Mouse (Mus musculus): Measurements from ENCODE around the gene Dnajc13. TPM values are rescaled to one million over a fixed set of nuclear protein-coding genes. Genes with fewer than 3 reads are reported as not detected.
A peak's percentile ranks its signal among the peaks of the same experiment; 100 is the strongest.

Dnajc13 gene
- total and polyA plus RNA-seq, 2 experiments from 2014 or later: 15.2 to 44.5 TPM

DNA sequence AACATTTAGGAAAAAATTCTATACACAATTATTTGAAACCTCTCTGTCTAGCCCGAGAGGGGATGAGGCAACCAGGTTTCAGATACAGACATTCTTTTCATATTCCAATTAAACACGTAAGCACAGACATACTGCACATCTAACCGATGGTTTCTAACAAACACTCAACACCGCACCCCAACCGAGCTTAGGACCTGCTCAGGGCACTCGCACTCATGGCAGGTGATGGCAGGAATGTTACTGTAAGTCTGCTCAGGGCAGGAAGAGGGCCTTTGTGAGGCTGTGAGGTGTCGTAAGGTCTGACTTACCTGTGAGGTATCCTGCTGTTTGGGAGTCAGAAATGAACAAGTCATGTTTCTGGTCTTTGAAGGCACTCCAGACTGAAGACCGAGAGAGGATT lies 106.2 kb downstream of the Dnajc13 start:
- TF ChIP-seq CTCF (IDR thresholded peaks at IDR 0.05; ENCODE audit: low read depth): no peak
- H3K36me3 ChIP-seq (ENCODE audit: insufficient read depth, low read length): peaks cover 91% of the 10 kb centered on the region
- H3K4me1 ChIP-seq (ENCODE audit: insufficient read depth, low read length): no peaks in the 10 kb centered on the region
- DNase-seq (ENCODE audit: low spot score) (no peak), ATAC-seq (no peak)
- no peak overlapping the region for H3K4me3 ChIP-seq (ENCODE audit: low read length)
- no peaks in the 10 kb centered on the region for H3K9me3 ChIP-seq (ENCODE audit: low read length)
- no peak overlapping the region for H3K9ac ChIP-seq (replicated peaks; ENCODE audit: low read length)
- H3K27ac ChIP-seq: no peak overlapping the region
- H3K27me3 ChIP-seq (ENCODE audit: insufficient read depth, low read length): no peaks in the 10 kb centered on the region
- no peak overlapping the region for H3K4me2 ChIP-seq (ENCODE audit: low read depth, low read length)
- 96% methylated on average over 8 of the region's 8 CpGs for WGBS

DNA sequence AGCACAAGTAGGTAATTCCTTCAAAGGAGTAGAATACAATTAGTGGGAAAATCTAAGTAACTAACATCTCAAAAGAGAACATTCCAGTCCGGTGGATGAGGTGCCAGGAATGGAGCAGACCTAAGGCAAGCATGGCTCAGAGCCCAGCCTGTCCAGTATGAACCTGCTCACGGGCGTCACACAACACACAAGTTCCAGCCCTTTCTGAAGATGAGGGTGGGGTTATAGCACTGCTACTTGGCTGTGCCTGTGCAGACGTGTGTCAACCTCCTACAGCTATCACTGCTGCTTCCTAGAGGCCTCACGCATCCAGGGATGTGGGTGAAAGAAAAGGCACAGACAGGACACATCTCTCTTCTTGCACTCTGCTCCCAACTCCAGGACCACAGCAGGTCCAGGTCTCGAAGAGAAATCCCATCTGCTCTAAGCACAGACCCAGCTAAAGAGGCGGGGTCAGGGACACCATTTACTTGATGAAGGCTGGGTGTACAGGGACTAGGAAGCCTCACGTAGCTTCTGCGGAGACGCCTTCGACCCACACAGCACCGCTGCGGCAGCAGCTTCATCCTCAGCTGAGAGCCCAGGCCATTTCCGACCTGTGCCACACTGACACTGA lies 107.5 kb downstream of the Dnajc13 start:
- no peak overlapping the region for H3K4me3 ChIP-seq (ENCODE audit: low read length)
- ATAC-seq: no peak
- H3K27ac ChIP-seq: no peak overlapping the region

DNA sequence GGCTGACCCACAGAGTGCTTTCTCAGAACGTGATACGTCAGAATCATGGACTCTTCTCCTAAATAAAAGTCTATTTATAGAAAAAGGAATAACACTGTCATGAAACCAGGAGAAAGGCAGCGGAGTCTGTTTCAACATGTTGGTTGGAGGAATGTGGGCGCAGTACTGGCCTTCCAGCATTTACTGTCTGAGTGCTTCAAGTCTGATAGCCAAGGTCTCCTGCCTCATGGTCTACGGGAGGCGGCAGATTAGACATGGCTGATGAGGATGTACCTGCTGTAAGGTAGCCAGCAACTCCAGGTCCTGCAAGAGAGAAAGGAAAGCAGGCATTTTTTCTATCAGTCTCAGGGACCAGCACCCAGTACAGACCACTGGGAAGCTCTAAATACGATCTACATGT lies 110.6 kb downstream of the Dnajc13 start:
- Histone ChIP-seq H3K27ac (no peak overlapping the region), H3K36me3 (ENCODE audit: insufficient read depth, low read length) (peaks cover 69% of the 10 kb centered on the region), H3K4me2 (ENCODE audit: low read depth, low read length) (no peak overlapping the region), H3K4me1 (ENCODE audit: insufficient read depth, low read length) (no peaks in the 10 kb centered on the region), H3K9me3 (ENCODE audit: low read length) (no peaks in the 10 kb centered on the region), H3K4me3 (ENCODE audit: low read length) (no peak overlapping the region), H3K27me3 (ENCODE audit: insufficient read depth, low read length) (no peaks in the 10 kb centered on the region), H3K9ac (replicated peaks; ENCODE audit: low read length) (no peak overlapping the region)
- DNase-seq (ENCODE audit: low spot score): no peak
- no peak for ATAC-seq
- WGBS: 97% methylated on average over 7 of the region's 7 CpGs
- TF ChIP-seq CTCF (IDR thresholded peaks at IDR 0.05; ENCODE audit: low read depth): no peak

More for the DNA sequence above, 107.5 kb downstream of the Dnajc13 start:
- no peak for TF ChIP-seq CTCF (IDR thresholded peaks at IDR 0.05; ENCODE audit: low read depth)
- H3K36me3 ChIP-seq (ENCODE audit: insufficient read depth, low read length): peaks cover 94% of the 10 kb centered on the region
- WGBS: 97% methylated on average over 14 of the region's 14 CpGs
- no peak overlapping the region for H3K4me2 ChIP-seq (ENCODE audit: low read depth, low read length)
- H3K27me3 ChIP-seq (ENCODE audit: insufficient read depth, low read length): no peaks in the 10 kb centered on the region
- H3K9me3 ChIP-seq (ENCODE audit: low read length): no peaks in the 10 kb centered on the region
- no peak for DNase-seq (ENCODE audit: low spot score)
- H3K9ac ChIP-seq (replicated peaks; ENCODE audit: low read length): no peak overlapping the region
- H3K4me1 ChIP-seq (ENCODE audit: insufficient read depth, low read length): no peaks in the 10 kb centered on the region

DNA sequence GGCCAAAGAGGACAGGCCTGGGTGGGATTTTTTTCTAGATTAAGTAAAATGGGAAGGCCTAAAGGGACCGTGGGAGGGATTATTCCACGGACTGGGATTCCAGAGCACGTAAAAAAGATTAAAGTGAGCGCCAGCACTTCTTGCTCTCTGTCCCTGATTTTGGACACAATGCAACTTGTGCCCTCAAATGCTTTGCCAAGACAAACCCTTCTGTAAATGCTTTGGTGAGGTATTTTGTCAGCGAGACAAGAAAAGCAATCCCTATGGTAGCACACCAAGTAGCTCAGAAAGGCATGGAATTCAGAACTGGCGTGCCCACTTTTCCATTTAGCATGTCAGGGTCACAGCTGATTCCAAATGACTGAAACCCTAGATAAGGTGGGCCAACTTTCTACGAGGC lies 113.8 kb downstream of the Dnajc13 start:
- H3K9me3 ChIP-seq (ENCODE audit: low read length): no peaks in the 10 kb centered on the region
- no peak overlapping the region for H3K9ac ChIP-seq (replicated peaks; ENCODE audit: low read length)
- H3K27me3 ChIP-seq (ENCODE audit: insufficient read depth, low read length): no peaks in the 10 kb centered on the region
- WGBS: 85% methylated on average over 7 of the region's 7 CpGs
- H3K4me3 ChIP-seq (ENCODE audit: low read length): no peak overlapping the region
- ATAC-seq: no peak
- TF ChIP-seq CTCF (IDR thresholded peaks at IDR 0.05; ENCODE audit: low read depth): no peak
- no peak for DNase-seq (ENCODE audit: low spot score)
- no peak overlapping the region for H3K27ac ChIP-seq
- no peaks in the 10 kb centered on the region for H3K4me1 ChIP-seq (ENCODE audit: insufficient read depth, low read length)
- no peak overlapping the region for H3K4me2 ChIP-seq (ENCODE audit: low read depth, low read length)
- peaks cover 38% of the 10 kb centered on the region for H3K36me3 ChIP-seq (ENCODE audit: insufficient read depth, low read length)

DNA sequence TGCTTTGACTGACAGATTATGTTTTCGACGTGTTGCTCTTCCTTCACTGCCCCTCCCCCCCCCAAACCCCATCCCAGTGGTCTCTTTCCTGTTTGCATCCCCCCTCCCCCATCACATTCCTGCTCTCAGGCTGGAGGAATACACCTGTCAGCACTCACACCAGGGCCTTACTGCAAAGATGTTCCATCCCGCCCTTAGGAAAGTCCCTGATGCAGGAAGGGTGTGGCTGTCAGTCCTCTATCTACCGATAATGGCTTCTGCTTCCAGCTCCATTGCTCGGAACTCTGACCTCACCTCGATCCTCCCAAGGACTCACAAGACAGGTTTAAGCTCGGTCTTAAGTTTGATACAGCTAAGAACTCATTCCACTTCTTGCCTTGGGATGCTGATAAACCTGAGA lies 116.0 kb downstream of the Dnajc13 start:
- Histone ChIP-seq H3K9ac (replicated peaks; ENCODE audit: low read length) (no peak overlapping the region), H3K27me3 (ENCODE audit: insufficient read depth, low read length) (no peaks in the 10 kb centered on the region), H3K9me3 (ENCODE audit: low read length) (no peaks in the 10 kb centered on the region), H3K27ac (no peak overlapping the region), H3K36me3 (ENCODE audit: insufficient read depth, low read length) (peaks cover 17% of the 10 kb centered on the region), H3K4me2 (ENCODE audit: low read depth, low read length) (no peak overlapping the region), H3K4me1 (ENCODE audit: insufficient read depth, low read length) (no peaks in the 10 kb centered on the region), H3K4me3 (ENCODE audit: low read length) (no peak overlapping the region)
- TF ChIP-seq CTCF (IDR thresholded peaks at IDR 0.05; ENCODE audit: low read depth): no peak
- DNase-seq (ENCODE audit: low spot score) (no peak), ATAC-seq (no peak)
- 85% methylated on average over 7 of the region's 7 CpGs for WGBS

DNA sequence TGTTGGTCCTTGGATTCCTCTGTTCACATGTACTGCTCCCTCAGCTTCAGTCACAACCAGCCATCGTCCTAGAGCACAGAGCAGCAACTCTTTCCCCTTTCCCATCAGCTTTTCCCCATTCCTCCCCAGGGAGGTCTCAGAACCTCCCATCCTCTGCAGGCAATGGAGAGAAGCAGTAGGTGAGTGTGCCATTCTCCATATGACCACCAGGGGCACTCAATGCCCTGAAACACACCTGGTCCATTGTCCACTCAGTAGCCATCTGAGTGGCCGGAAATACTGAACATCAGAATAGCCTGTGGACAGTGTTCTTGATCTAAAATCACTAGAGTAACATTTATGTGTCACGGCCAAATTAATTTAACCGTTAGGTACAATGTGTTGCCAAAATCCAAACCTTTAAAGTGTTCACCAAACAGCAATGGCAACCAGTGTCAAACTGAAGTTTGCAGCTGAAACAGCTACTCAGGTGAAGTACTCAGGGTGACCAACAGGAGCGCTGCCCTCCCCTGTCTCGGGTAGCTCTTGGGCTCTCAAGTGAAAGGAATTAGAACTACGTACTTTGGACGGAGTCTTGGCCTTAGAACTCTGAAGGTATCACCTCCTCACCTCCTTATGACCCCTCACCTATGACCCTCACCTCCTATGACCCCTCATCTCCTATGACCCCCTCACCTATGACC lies 118.3 kb downstream of the Dnajc13 start:
- no peaks in the 10 kb centered on the region for H3K4me1 ChIP-seq (ENCODE audit: insufficient read depth, low read length)
- no peak overlapping the region for H3K27ac ChIP-seq
- WGBS: 86% methylated on average over 8 of the region's 8 CpGs
- no peaks in the 10 kb centered on the region for H3K36me3 ChIP-seq (ENCODE audit: insufficient read depth, low read length)
- no peak for DNase-seq (ENCODE audit: low spot score)
- no peak overlapping the region for H3K9ac ChIP-seq (replicated peaks; ENCODE audit: low read length)
- H3K27me3 ChIP-seq (ENCODE audit: insufficient read depth, low read length): no peaks in the 10 kb centered on the region
- ATAC-seq: no peak
- TF ChIP-seq CTCF (IDR thresholded peaks at IDR 0.05; ENCODE audit: low read depth): peak; percentile 58
- H3K4me2 ChIP-seq (ENCODE audit: low read depth, low read length): no peak overlapping the region
- H3K4me3 ChIP-seq (ENCODE audit: low read length): no peak overlapping the region
- no peaks in the 10 kb centered on the region for H3K9me3 ChIP-seq (ENCODE audit: low read length)

DNA sequence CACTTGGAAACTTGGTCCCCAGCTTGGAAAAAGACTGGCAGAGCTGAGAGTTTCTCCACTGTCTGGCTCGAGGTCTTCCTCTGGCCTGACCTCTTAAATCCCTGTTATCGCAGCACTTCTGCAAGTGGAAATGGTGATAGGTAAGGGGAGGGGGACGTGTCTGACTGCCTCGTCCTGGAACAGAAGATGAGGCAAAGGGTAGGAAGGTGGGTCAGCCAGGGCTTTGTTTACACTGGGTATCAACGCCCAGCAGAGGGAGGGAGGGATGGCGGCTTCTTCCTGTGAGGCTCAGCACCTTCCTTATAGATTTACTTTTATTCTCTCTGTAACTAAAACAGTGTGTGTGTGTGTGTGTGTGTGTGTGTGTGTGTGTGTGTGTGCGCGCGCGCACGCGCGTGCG lies 119.9 kb downstream of the Dnajc13 start:
- no peak overlapping the region for H3K4me2 ChIP-seq (ENCODE audit: low read depth, low read length)
- H3K9me3 ChIP-seq (ENCODE audit: low read length): no peaks in the 10 kb centered on the region
- no peak overlapping the region for H3K27ac ChIP-seq
- no peaks in the 10 kb centered on the region for H3K4me1 ChIP-seq (ENCODE audit: insufficient read depth, low read length)
- no peak overlapping the region for H3K4me3 ChIP-seq (ENCODE audit: low read length)
- no peak for DNase-seq (ENCODE audit: low spot score)
- no peaks in the 10 kb centered on the region for H3K27me3 ChIP-seq (ENCODE audit: insufficient read depth, low read length)
- no peaks in the 10 kb centered on the region for H3K36me3 ChIP-seq (ENCODE audit: insufficient read depth, low read length)
- TF ChIP-seq CTCF (IDR thresholded peaks at IDR 0.05; ENCODE audit: low read depth): no peak
- H3K9ac ChIP-seq (replicated peaks; ENCODE audit: low read length): no peak overlapping the region
- ATAC-seq: no peak
- 87% methylated on average over 14 of the region's 14 CpGs for WGBS

All from hindbrain, postnatal 0 days (tissue).